In the genomic region with DNA sequence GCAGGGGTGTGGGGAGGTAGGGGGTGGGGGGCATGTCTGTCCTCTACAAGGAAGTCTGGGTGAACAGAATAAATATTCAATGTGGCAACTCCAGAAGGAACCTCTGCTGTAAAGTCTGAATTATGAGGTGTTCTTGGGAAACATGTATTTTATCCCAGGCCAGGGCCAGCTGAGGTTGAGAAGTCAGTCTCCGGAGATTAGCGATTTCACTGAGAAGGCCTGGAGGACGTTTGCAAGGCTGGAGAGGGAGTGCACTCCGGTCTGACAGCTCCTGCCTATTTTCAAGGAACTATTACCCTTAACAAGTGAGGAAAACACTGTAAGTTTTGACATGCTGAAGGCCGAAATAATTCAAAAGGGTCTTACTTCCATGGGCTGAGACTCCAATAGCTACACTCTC, we compare ENCODE assay signal across 19 mouse cellular contexts.
"Had no signal": no experiment of that assay in that cellular context is flagged by ENCODE, and none has a peak within 500 bp of the region (broad histone marks: within the 10 kb centered on the region; RNA-seq: fewer than 3 reads in every experiment).

No protein-coding gene starts in this region.

- DNase-seq: kidney, adult 8-10 months; kidney, postnatal 4 days; liver, embryonic 13.5 days; liver, postnatal 0 days; lung, postnatal 14 days; retina, postnatal 1 day; right cerebral cortex, postnatal 4 days; thymus, adult 2 months; thymus, postnatal 25 days had no signal

- H3K27ac ChIP-seq: kidney, postnatal 0 days; layer of hippocampus, adult 2 months; limb, embryonic 15.5 days; liver, embryonic 13.5 days; lung, embryonic 15.5 days; macrophage; midbrain, embryonic 12.5 days; neural tube, embryonic 13.5 days; stomach, embryonic 15.5 days had no signal

- H3K4me1 ChIP-seq: limb, embryonic 15.5 days; liver, embryonic 13.5 days; lung, embryonic 15.5 days; midbrain, embryonic 12.5 days; neural tube, embryonic 13.5 days; stomach, embryonic 15.5 days had no signal

- H3K27me3 ChIP-seq: limb, embryonic 15.5 days; liver, embryonic 13.5 days; lung, embryonic 15.5 days; midbrain, embryonic 12.5 days; neural tube, embryonic 13.5 days; stomach, embryonic 15.5 days had no signal

- H3K9ac ChIP-seq: limb, embryonic 15.5 days; liver, embryonic 13.5 days; liver, postnatal 0 days; lung, embryonic 15.5 days; midbrain, embryonic 12.5 days; neural tube, embryonic 13.5 days; stomach, embryonic 15.5 days had no signal

- H3K4me3 ChIP-seq: layer of hippocampus, adult 2 months; limb, embryonic 15.5 days; liver, embryonic 13.5 days; lung, embryonic 15.5 days; midbrain, embryonic 12.5 days; neural tube, embryonic 13.5 days; stomach, embryonic 15.5 days had no signal

- ATAC-seq: intestine, postnatal 0 days; liver, postnatal 0 days; midbrain, embryonic 16.5 days had no signal

- H3K36me3 ChIP-seq: limb, embryonic 15.5 days; liver, embryonic 13.5 days; lung, embryonic 15.5 days; midbrain, embryonic 12.5 days; neural tube, embryonic 13.5 days; stomach, embryonic 15.5 days had no signal

- H3K9me3 ChIP-seq: limb, embryonic 15.5 days; liver, embryonic 13.5 days; lung, embryonic 15.5 days; midbrain, embryonic 12.5 days; neural tube, embryonic 13.5 days; stomach, embryonic 15.5 days had no signal

- H3K4me2 ChIP-seq: limb, embryonic 15.5 days; liver, embryonic 13.5 days; lung, embryonic 15.5 days; midbrain, embryonic 12.5 days; neural tube, embryonic 13.5 days; stomach, embryonic 15.5 days had no signal
